Mouse (Mus musculus) cortical plate, adult 2 months (tissue): Measurements from ENCODE around the gene Ptprd. TPM values are rescaled to one million over a fixed set of nuclear protein-coding genes. Genes with fewer than 3 reads are reported as not detected.

Experiments
- H3K27ac ChIP-seq: fragments of 200-500 bp; 2 replicates; pipeline ENCODE4 v1.5.1; 2012; ENCODE audit warnings: low read length, control low read depth, inconsistent platforms; ENCODE audit not compliant: insufficient read depth
- H3K4me1 ChIP-seq: fragments of 200-500 bp; 2 replicates; pipeline ENCODE4 v1.6.1; 2011; ENCODE audit warnings: low read length; ENCODE audit not compliant: control insufficient read depth, insufficient read depth
- H3K4me3 ChIP-seq: fragments of 200-500 bp; 2 replicates; pipeline ENCODE4 v1.5.1; 2011; ENCODE audit warnings: mild to moderate bottlenecking, low read length, control low read depth; ENCODE audit not compliant: insufficient read depth
- CTCF ChIP-seq: fragments of 200-500 bp; IDR thresholded peaks from 2 replicates; pipeline ENCODE4 v1.5.1; 2011; ENCODE audit warnings: mild to moderate bottlenecking, control low read depth, low read length; ENCODE audit not compliant: insufficient read depth; ENCODE audit errors: extremely low read depth
- POLR2A ChIP-seq: fragments of 200-500 bp; IDR thresholded peaks from 2 replicates; pipeline ENCODE4 v1.6.1; 2011; ENCODE audit warnings: mild to moderate bottlenecking, low read length, control low read depth; ENCODE audit not compliant: insufficient read depth; ENCODE audit errors: extremely low read depth
- polyA plus RNA-seq: library from polyadenylated mRNA; depleted of rRNA; stranded (reverse); fragments of >200 nt; gene quantifications from 2 replicates; pipeline ENCODE4 v1.2.3, GENCODE M21; 2012

Gene Ptprd
- polyA plus RNA-seq, 1 experiment: 152 TPM

- TF ChIP-seq CTCF (no peak), POLR2A (no peak)
- Histone ChIP-seq H3K4me1 (peaks cover 1% of the 10 kb centered on the region), H3K27ac (no peak overlapping the region), H3K4me3 (no peak overlapping the region)
Observed at GRCm38 (mm10) chr4:76403219-76403618, 1808.5 kb downstream of the Ptprd start.

- H3K4me3 ChIP-seq: no peak overlapping the region
- H3K27ac ChIP-seq: no peak overlapping the region
- TF ChIP-seq POLR2A (no peak), CTCF (no peak)
- no peaks in the 10 kb centered on the region for H3K4me1 ChIP-seq
Observed at GRCm38 (mm10) chr4:76387887-76388286, 1823.9 kb downstream of the Ptprd start.

- no peak overlapping the region for H3K27ac ChIP-seq
- no peak for TF ChIP-seq CTCF
- no peaks in the 10 kb centered on the region for H3K4me1 ChIP-seq
- no peak overlapping the region for H3K4me3 ChIP-seq
Observed at GRCm38 (mm10) chr4:76386978-76387824, 1824.6 kb downstream of the Ptprd start.

GRCm38 (mm10) chr4:76385818-76386217, 1825.9 kb downstream of the Ptprd start:
- H3K4me1 ChIP-seq: no peaks in the 10 kb centered on the region
- TF ChIP-seq POLR2A (no peak), CTCF (no peak)
- H3K4me3 ChIP-seq: no peak overlapping the region
- no peak overlapping the region for H3K27ac ChIP-seq

GRCm38 (mm10) chr4:76380312-76380917, 1831.3 kb downstream of the Ptprd start:
- Histone ChIP-seq H3K4me3 (no peak overlapping the region), H3K4me1 (peaks cover 3% of the 10 kb centered on the region; the same call in 1 of the 2 replicates), H3K27ac (no peak overlapping the region)
- TF ChIP-seq CTCF: no peak
- TF ChIP-seq POLR2A: no peak

- Histone ChIP-seq H3K4me1 (peaks cover 5% of the 10 kb centered on the region; the same call in 1 of the 2 replicates), H3K27ac (no peak overlapping the region), H3K4me3 (no peak overlapping the region)
- TF ChIP-seq POLR2A: no peak
- no peak for TF ChIP-seq CTCF
Observed at GRCm38 (mm10) chr4:76370041-76370880, 1841.5 kb downstream of the Ptprd start.

- no peak overlapping the region for H3K27ac ChIP-seq
- H3K4me1 ChIP-seq: peaks cover 5% of the 10 kb centered on the region; the same call in 1 of the 2 replicates
- H3K4me3 ChIP-seq: no peak overlapping the region
- TF ChIP-seq CTCF (no peak), POLR2A (no peak)
Observed at GRCm38 (mm10) chr4:76369101-76369500, 1842.7 kb downstream of the Ptprd start.

- Histone ChIP-seq H3K4me1 (peaks cover 5% of the 10 kb centered on the region; the same call in 1 of the 2 replicates), H3K4me3 (no peak overlapping the region), H3K27ac (no peak overlapping the region)
- no peak for TF ChIP-seq POLR2A
- no peak for TF ChIP-seq CTCF
Observed at GRCm38 (mm10) chr4:76368291-76368690, 1843.5 kb downstream of the Ptprd start.

GRCm38 (mm10) chr4:76367285-76367684, 1844.5 kb downstream of the Ptprd start:
- peaks cover 5% of the 10 kb centered on the region; the same call in 1 of the 2 replicates for H3K4me1 ChIP-seq
- peak overlapping the region; percentile 56; the same call in 1 of the 2 replicates for H3K27ac ChIP-seq
- no peak overlapping the region for H3K4me3 ChIP-seq
- TF ChIP-seq POLR2A (no peak), CTCF (no peak)
